Mouse (Mus musculus): ENCODE results near the gene P3h4.

GRCm38 (mm10) chr11:100400842-100401241 is 13.8 kb downstream of the P3h4 start:
- no peak for TF ChIP-seq TAL1 (IDR thresholded peaks at IDR 0.05; ENCODE audit: low read length)
- TF ChIP-seq GATA1 (IDR thresholded peaks at IDR 0.05; ENCODE audit: low read length): no peak
